Mouse (Mus musculus) mesoderm, embryonic 11.5 days (tissue): ENCODE measurements around the gene Tceanc2.

ENCODE experiments used
- DNase-seq: peaks from one replicate; pipeline ENCODE4 v3.0.0-alpha.2; 2012; ENCODE audit warnings: low read depth, low spot score

The Tceanc2 gene

GRCm38 (mm10) chr4:107178182-107178829 is 610 bp downstream of the Tceanc2 start, which contains the start of gene Tmem59:
Gene Tmem59 (plus strand): TSS chr4:107178399.
- peak; percentile 93 for DNase-seq

DNA sequence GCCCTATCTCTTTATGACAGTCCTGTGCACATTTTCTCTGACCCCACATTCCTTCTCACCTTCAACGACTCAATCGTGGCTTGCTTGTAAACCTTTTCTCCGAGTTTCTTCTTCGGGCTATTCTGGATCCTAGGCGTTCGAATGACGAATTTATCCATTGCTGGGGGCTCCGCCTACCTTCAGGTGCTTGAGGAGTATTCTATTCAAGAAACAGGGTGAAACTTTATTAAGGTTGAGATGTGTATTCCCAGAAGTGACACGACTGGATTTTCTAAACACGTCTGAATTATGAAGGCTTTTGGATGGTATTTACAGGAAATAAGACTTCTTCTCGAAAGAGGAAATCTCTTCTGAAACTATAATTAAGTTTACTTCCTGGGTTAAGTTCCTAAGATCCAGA is 1.4 kb downstream of the Tceanc2 start:
- no peak for DNase-seq

DNA sequence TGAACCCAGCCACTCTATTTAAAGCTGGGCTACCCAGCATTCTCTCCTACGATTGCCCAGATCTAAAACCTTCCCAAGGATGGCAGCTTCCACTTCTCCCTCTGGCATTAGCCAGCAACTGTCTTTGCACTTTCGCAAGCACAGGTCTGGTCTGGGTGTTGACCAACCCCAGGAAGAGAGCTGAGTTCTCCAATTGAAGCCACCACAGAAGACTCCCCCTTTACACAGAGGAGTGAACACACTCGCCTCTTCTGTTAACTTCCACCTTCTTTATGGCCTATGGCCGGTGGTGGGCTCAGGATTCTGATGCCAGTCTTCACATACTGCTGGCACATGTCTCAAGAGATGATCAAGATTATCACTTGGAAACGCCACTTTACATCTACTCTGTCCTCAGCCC is 11.1 kb downstream of the Tceanc2 start:
- DNase-seq: no peak

GRCm38 (mm10) chr4:107166700-107167099 is 12.2 kb downstream of the Tceanc2 start:
- DNase-seq: no peak

DNA sequence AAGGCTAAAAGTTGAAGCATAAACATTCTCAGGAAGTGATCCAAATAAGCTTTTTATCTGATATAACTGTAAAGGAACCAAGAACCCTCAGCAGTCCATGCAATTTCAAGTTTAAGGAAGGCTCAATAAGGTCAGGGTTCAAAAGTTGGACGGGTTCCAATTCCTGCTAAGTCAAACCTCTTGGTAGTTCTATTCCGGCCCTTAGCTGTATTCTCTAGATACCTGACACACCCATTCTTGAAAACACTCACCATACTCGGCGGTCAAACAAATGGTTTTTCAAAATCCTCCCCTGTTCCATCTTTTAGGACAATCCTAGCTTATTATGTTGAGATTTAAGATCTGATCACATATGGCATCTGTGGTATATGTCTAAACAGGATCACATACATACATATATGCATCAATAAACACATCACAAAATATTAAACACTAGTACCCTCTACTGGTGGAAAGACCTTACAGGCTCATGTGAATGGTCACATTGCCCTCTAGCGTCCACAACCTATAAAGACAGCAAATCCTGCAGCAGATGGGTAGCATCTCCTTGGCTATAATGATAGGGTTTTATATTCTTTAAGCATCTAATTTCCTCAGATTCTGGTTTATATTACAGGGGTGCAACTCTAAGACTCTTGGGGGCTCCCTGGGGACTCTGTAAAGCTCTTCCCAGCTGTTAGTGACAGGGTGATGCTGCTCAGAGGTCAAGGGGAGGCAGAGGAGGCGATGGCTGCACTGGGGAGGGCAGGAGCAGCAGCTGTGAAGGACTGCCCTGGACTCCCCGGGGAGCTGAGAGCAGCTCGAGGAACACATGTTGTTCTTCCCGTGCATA is 14.9 kb downstream of the Tceanc2 start:
- peak; percentile 84 for DNase-seq

DNA sequence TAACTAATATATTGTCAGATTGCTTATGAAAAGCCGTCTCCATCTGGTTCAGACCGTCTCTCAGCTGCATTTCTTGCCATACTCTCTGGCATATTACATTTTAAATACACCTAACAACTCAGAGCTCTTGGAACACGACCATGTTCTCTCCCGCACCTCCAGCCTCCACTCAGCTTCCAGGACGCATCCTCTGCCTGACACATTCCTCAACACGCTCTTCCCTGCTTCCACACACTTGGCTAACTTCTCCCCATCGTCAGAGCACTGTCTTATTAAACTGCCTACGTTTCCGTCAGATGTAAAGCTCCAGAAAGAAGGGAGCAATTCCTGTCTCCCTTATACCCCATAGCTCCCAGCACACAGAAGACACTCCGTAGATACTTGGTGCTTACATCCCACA is 15.6 kb downstream of the Tceanc2 start:
- no peak for DNase-seq

- DNase-seq: no peak
Observed at GRCm38 (mm10) chr4:107160181-107160580, 18.7 kb downstream of the Tceanc2 start.

- DNase-seq: no peak
Observed at GRCm38 (mm10) chr4:107159166-107159773, 19.6 kb downstream of the Tceanc2 start.

- no peak for DNase-seq
Observed at GRCm38 (mm10) chr4:107156983-107157401, 21.9 kb downstream of the Tceanc2 start.

- DNase-seq: no peak
Observed at GRCm38 (mm10) chr4:107152571-107152970, 26.3 kb downstream of the Tceanc2 start.

DNA sequence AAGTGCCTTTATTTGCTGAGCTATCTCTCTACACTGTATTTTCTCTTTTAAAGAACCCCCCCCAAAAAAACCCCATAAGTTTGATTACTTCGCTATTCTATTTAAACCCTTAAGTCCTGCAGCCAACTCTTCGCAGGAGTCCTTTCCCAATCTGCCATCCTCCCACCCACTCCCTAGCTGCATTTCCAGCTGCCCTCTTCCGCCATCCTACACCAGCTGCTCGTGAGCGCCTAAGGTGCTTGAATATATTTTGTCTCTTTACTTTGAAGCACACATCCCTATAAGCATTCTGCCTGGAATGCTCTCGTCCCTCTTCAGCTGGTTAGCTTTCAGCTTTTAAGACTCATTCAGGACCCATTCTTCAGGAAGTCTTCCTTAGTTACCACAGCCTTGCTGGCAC is 27.9 kb downstream of the Tceanc2 start:
- no peak for DNase-seq

DNA sequence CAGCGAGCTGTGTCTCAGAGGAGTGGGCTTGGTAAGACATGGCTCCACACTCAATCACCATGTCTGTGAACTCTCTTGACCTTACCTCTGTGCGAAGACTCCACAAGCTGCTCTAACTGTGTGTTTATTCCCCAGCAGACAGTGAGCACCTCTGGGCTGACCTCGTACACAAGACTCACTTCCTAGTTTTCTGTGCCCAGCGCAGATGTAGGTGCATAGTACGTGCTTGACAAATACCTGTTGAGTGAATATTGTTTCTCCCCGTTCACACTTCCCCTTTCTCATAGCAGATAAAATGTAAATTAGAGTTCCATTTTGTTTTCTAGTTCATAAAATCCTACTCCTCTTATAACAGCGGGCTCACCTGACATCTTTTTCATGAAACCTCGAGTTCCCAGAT is 35.4 kb downstream of the Tceanc2 start:
- DNase-seq: no peak

GRCm38 (mm10) chr4:107139836-107140631 is 38.9 kb downstream of the Tceanc2 start:
- no peak for DNase-seq

DNA sequence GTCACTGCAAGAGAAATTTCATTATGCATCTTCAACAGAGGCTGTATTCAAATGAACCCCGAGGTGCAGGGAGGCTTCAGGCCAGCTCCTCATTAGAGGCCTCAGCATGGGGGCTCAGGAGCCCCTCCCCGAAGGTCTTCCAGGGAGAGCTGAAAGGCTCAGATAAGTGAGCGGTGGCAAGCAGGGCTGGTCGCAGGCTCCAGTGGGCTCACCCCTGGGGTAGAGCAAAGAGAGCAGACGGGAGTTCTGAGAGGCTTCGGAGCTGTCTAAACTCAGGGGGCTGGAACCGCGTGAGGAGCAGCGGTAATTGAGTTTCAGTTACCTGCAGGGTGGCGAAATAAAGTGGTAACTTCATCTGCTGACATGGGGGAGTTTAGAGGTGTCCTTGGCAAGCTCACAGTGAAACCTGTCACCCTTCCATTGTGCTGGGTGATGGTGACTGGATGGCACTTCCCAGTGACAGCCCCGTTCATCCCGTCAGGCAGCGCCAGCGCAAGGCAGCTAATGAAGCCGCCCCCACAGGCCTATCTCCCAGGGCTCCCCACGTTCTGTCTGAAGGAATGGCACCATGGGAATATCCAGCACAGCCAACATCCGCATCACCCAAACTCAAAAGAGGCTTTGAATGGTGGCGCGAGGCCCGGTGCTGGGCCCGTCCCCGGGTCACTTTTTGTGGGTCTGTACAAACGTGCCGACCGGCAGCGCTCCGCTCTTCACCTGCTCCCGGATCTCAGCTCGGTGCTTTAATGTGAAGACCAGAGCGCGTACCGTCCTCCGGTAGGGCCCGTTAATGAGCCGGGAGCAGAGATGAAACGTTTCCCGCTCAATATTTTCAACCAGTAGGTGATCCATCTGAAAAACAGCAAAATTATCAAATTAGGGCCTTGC is 39.7 kb downstream of the Tceanc2 start:
- DNase-seq: no peak

DNA sequence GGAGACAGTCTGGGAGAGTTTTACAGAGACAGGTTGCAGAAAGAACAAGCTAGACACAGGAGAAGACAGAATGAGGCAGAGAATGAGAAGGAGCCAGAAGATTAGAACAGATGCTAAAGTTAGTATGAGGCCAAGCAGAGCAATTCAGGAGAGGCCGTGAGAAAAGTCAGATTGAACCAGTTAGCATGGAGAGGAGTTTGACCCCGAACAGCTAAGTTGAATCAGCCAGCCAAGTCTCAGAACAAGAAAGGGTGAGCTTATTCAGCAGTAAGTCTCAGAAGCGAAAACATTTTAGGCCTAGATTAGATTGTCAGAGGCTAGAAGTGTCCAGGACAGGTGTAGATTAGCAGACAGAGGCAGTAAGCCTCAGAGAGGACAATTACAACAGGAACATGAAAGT is 42.4 kb downstream of the Tceanc2 start:
- no peak for DNase-seq

DNA sequence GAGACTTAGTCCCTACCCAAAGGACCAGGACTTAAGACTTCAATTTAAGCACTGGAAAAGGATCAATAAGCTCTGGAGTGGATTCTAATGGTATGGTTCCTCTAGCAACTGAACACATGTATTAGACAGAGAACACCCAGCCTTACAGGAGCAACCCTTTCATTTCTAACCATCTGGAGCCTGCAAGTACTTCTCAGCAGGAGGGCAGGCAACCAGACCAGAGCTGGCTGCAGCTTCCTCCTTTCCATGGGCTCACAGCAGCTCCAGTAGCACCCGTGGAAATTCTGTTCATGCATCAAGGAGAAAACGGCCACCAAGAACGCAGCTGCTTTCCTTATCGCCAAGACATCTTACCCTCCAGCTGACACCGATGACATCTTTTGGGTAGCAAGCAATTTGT is 43.3 kb downstream of the Tceanc2 start:
- no peak for DNase-seq

DNA sequence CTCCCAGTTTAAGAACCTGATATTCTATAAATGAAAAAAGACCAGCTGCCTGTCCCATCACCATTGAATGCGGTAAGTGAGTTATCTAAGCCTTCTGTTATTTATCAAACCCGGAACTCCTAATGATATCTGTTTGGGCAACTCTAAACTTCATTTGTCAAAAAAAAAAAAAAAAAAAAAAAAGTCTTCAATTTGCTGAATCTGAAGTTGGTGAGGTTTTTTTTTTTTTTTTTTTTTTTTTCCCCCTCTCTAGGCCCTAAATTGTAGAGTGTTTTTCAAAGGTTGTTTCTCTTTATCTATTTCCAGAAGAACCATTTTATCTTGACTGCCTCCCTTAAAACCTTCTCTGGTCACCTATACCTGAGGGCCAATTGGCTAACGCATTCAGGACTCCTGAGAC is 44.0 kb downstream of the Tceanc2 start:
- no peak for DNase-seq

- peak; percentile 39 for DNase-seq
Observed at GRCm38 (mm10) chr4:107130534-107130933, 48.4 kb downstream of the Tceanc2 start.

GRCm38 (mm10) chr4:107129373-107129772 is 49.5 kb downstream of the Tceanc2 start:
- no peak for DNase-seq

GRCm38 (mm10) chr4:107127901-107128669 is 50.8 kb downstream of the Tceanc2 start:
- DNase-seq: peak; percentile 47
